Mouse (Mus musculus): ENCODE data around the gene Fabp1. TPM values are rescaled to one million over a fixed set of nuclear protein-coding genes. Genes with fewer than 3 reads are reported as not detected.

Gene Fabp1
- total and polyA plus RNA-seq, 3 experiments: not detected

- no peak for DNase-seq (ENCODE audit: extremely low read depth)
- TF ChIP-seq TCF12 (IDR thresholded peaks at IDR 0.05; ENCODE audit: low read depth, low read length): no peak
- no peak for TF ChIP-seq TBP (conservative IDR thresholded peaks at IDR 0.05; ENCODE audit: low read depth, low read length)
- no peak for TF ChIP-seq USF1 (IDR thresholded peaks at IDR 0.05; ENCODE audit: low read depth, low read length)
- TF ChIP-seq MAFK (IDR thresholded peaks at IDR 0.05; ENCODE audit: insufficient replicate concordance, low read length): no peak
- no peak for TF ChIP-seq E2F4 (IDR thresholded peaks at IDR 0.05; ENCODE audit: insufficient replicate concordance, low read depth, low read length)
- TF ChIP-seq POLR2AphosphoS2 (IDR thresholded peaks at IDR 0.05; ENCODE audit: low read depth, low read length): no peak
- no peak for TF ChIP-seq JUN (IDR thresholded peaks at IDR 0.05; ENCODE audit: insufficient read depth, low read depth, low read length)
- no peak for TF ChIP-seq ZMIZ1 (IDR thresholded peaks at IDR 0.05; ENCODE audit: low read depth, low read length)
- Histone ChIP-seq H3K79me2 (replicated peaks; ENCODE audit: control insufficient read depth, extremely low read depth, insufficient read depth, poor library complexity, severe bottlenecking) (no peaks in the 10 kb centered on the region), H3K9me3 (replicated peaks; ENCODE audit: low read length) (no peaks in the 10 kb centered on the region), H3K4me3 (replicated peaks in 1 of 3; ENCODE audit: low read depth in 2 of 3, low read length in 2 of 3, poor library complexity in 1 of 3) (no peak overlapping the region), H3K9ac (ENCODE audit: insufficient read depth, low read depth) (no peak overlapping the region), H3K4me1 (ENCODE audit: control insufficient read depth in 1 of 2, insufficient read depth in 2 of 2) (peaks cover 11 to 37% of the 10 kb centered on the region in 2 experiments), H3K27me3 (replicated peaks) (no peaks in the 10 kb centered on the region), H3K4me2 (ENCODE audit: insufficient read depth, low read depth, poor library complexity, severe bottlenecking) (no peak overlapping the region), H3K27ac (ENCODE audit: insufficient read depth, low read depth) (no peak overlapping the region), H3K36me3 (replicated peaks in 1 of 2; ENCODE audit: control insufficient read depth in 1 of 2, insufficient read depth in 1 of 2, low read length in 1 of 2) (no peaks in the 10 kb centered on the region)
- dilution Hi-C loops (cut with MboI; ENCODE audit: extremely low pct_ligation_motif_present, extremely low pct_unique_long_range_greater_than_20kb, low sequenced_read_pairs): no loop called here
- in situ Hi-C loops (cut with MboI; ENCODE audit: low pct_ligation_motif_present, low pct_unique_long_range_greater_than_20kb, low sequenced_read_pairs): no loop called here
These were observed 2.3 kb downstream of the Fabp1 start for GRCm38 (mm10) chr6:71201925-71202324.

- H3K79me2 ChIP-seq (replicated peaks; ENCODE audit: control insufficient read depth, extremely low read depth, insufficient read depth, poor library complexity, severe bottlenecking): no peaks in the 10 kb centered on the region
- H3K4me1 ChIP-seq (ENCODE audit: control insufficient read depth in 1 of 2, insufficient read depth in 2 of 2): peaks cover 5 to 29% of the 10 kb centered on the region in 2 experiments
- DNase-seq (ENCODE audit: extremely low read depth): no peak
- no peaks in the 10 kb centered on the region for H3K27me3 ChIP-seq (replicated peaks)
- no peaks in the 10 kb centered on the region for H3K9me3 ChIP-seq (replicated peaks; ENCODE audit: low read length)
- dilution Hi-C loops (cut with MboI; ENCODE audit: extremely low pct_ligation_motif_present, extremely low pct_unique_long_range_greater_than_20kb, low sequenced_read_pairs) (no loop called here), in situ Hi-C loops (cut with MboI; ENCODE audit: low pct_ligation_motif_present, low pct_unique_long_range_greater_than_20kb, low sequenced_read_pairs) (no loop called here)
- H3K9ac ChIP-seq (ENCODE audit: insufficient read depth, low read depth): no peak overlapping the region
- H3K27ac ChIP-seq (ENCODE audit: insufficient read depth, low read depth): no peak overlapping the region
- H3K4me2 ChIP-seq (ENCODE audit: insufficient read depth, low read depth, poor library complexity, severe bottlenecking): no peak overlapping the region
- no peak overlapping the region for H3K4me3 ChIP-seq (replicated peaks in 1 of 3; ENCODE audit: low read depth in 2 of 3, low read length in 2 of 3, poor library complexity in 1 of 3)
- TF ChIP-seq CHD2 (IDR thresholded peaks at IDR 0.05; ENCODE audit: low read length): no peak
- H3K36me3 ChIP-seq (replicated peaks in 1 of 2; ENCODE audit: control insufficient read depth in 1 of 2, insufficient read depth in 1 of 2, low read length in 1 of 2): no peaks in the 10 kb centered on the region
These were observed 4.0 kb downstream of the Fabp1 start for GRCm38 (mm10) chr6:71203674-71204073.

- Histone ChIP-seq H3K4me1 (ENCODE audit: control insufficient read depth in 1 of 2, insufficient read depth in 2 of 2) (peaks cover 2 to 29% of the 10 kb centered on the region in 2 experiments; a peak in 3 of 4 replicates), H3K27ac (ENCODE audit: insufficient read depth, low read depth) (no peak overlapping the region), H3K9ac (ENCODE audit: insufficient read depth, low read depth) (no peak overlapping the region), H3K9me3 (replicated peaks; ENCODE audit: low read length) (no peaks in the 10 kb centered on the region), H3K36me3 (replicated peaks in 1 of 2; ENCODE audit: control insufficient read depth in 1 of 2, insufficient read depth in 1 of 2, low read length in 1 of 2) (no peaks in the 10 kb centered on the region), H3K79me2 (replicated peaks; ENCODE audit: control insufficient read depth, extremely low read depth, insufficient read depth, poor library complexity, severe bottlenecking) (no peaks in the 10 kb centered on the region), H3K27me3 (replicated peaks) (no peaks in the 10 kb centered on the region), H3K4me2 (ENCODE audit: insufficient read depth, low read depth, poor library complexity, severe bottlenecking) (no peak overlapping the region), H3K4me3 (replicated peaks in 1 of 3; ENCODE audit: low read depth in 2 of 3, low read length in 2 of 3, poor library complexity in 1 of 3) (no peak overlapping the region)
- in situ Hi-C loops (cut with MboI; ENCODE audit: low pct_ligation_motif_present, low pct_unique_long_range_greater_than_20kb, low sequenced_read_pairs) (no loop called here), dilution Hi-C loops (cut with MboI; ENCODE audit: extremely low pct_ligation_motif_present, extremely low pct_unique_long_range_greater_than_20kb, low sequenced_read_pairs) (no loop called here)
- no peak for DNase-seq (ENCODE audit: extremely low read depth)
- TF ChIP-seq MAFK (IDR thresholded peaks at IDR 0.05; ENCODE audit: insufficient replicate concordance, low read length): no peak
- TF ChIP-seq USF2 (conservative IDR thresholded peaks at IDR 0.05; ENCODE audit: low read depth, low read length): no peak
- TF ChIP-seq EP300 (IDR thresholded peaks at IDR 0.05; ENCODE audit: low read length): no peak
- TF ChIP-seq POLR2AphosphoS2 (IDR thresholded peaks at IDR 0.05; ENCODE audit: low read depth, low read length): no peak
- TF ChIP-seq ELF1 (IDR thresholded peaks at IDR 0.05; ENCODE audit: low read depth, low read length): no peak
- no peak for TF ChIP-seq UBTF (IDR thresholded peaks at IDR 0.05; ENCODE audit: low read depth, low read length)
- no peak for TF ChIP-seq SMC3 (IDR thresholded peaks at IDR 0.05; ENCODE audit: low read depth, low read length)
- no peak for TF ChIP-seq RCOR1 (conservative IDR thresholded peaks at IDR 0.05; ENCODE audit: low read depth, low read length)
- TF ChIP-seq SIN3A (IDR thresholded peaks at IDR 0.05; ENCODE audit: low read length): no peak
These were observed 4.5 kb downstream of the Fabp1 start for GRCm38 (mm10) chr6:71204166-71204565.

Measured in CH12.LX (cell line).